Mouse (Mus musculus): Measurements from ENCODE around the gene Nlrx1. TPM values are rescaled to one million over a fixed set of nuclear protein-coding genes. Genes with fewer than 3 reads are reported as not detected.
A peak's percentile ranks its signal among the peaks of the same experiment; 100 is the strongest.

Nlrx1 gene
- polyA plus RNA-seq, 1 experiment from 2014 or later, result 4.4 TPM

- Histone ChIP-seq H3K4me3 (no peak overlapping the region), H3K4me2 (no peak overlapping the region), H3K4me1 (peaks cover 39% of the 10 kb centered on the region), H3K9me3 (replicated peaks) (no peaks in the 10 kb centered on the region), H3K36me3 (ENCODE audit: poor library complexity, severe bottlenecking) (no peaks in the 10 kb centered on the region), H3K9ac (0 out of 2 replicates have a peak overlapping the region, but pooled peaks have one; percentile 30), H3K27ac (no peak overlapping the region), H3K27me3 (peaks cover 5% of the 10 kb centered on the region; the same call in 1 of the 2 replicates)
- peak; percentile 76; the same call in 1 of the 2 replicates for ATAC-seq
- WGBS, result 53% methylated on average over 26 of the region's 26 CpGs
Observed at GRCm38 (mm10) chr9:44249181-44250146, 18.9 kb downstream of the Nlrx1 start.

DNA sequence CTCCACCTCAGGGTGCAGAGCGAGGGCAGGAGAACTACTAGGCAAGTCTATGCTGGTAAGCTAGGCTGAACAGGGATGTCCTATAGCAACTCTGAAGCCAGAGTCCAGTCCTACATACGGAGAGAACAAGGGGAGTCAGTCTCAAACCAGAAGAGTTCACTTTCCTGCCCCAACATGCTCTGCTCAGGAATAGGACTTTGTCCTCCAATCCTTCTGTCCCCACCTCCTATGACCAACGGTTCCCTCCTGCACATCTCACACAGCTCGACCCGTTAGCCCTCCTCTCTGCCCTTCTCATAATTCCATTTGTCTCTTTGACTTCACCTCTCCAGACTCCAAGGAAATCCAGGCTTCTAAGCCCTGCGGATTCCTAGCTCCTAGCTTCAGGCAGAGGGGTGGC lies 20.5 kb downstream of the Nlrx1 start:
- no peak overlapping the region for H3K9ac ChIP-seq
- 81% methylated on average over 6 of the region's 6 CpGs for WGBS
- H3K27me3 ChIP-seq, result peaks cover 5% of the 10 kb centered on the region; the same call in 1 of the 2 replicates
- no peaks in the 10 kb centered on the region for H3K9me3 ChIP-seq (replicated peaks)
- H3K4me3 ChIP-seq, result no peak overlapping the region
- no peaks in the 10 kb centered on the region for H3K36me3 ChIP-seq (ENCODE audit: poor library complexity, severe bottlenecking)
- H3K27ac ChIP-seq, result no peak overlapping the region
- peaks cover 23% of the 10 kb centered on the region for H3K4me1 ChIP-seq
- no peak overlapping the region for H3K4me2 ChIP-seq
- no peak for ATAC-seq

DNA sequence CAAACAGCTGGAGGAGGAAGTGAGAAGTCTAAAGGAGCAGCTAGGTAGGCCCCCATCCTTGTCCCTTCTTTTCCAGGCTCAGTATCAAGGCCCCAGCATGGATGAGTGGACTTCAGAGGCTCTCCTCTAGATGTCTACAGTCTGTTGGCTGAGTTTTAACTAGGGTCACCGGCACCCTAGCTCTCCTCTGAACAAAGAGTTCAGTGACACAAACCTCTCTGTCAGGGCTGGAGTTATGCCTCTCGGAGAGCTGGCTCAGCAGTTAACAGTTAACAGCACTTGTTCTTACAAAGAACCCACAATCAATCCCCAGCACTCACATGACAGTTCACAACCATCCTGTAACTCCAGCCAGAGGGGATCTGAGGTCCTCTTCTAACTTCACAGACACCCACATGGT lies 24.8 kb downstream of the Nlrx1 start:
- H3K9ac ChIP-seq, result no peak overlapping the region
- ATAC-seq, result no peak

GRCm38 (mm10) chr9:44241418-44241817 lies 27.0 kb downstream of the Nlrx1 start:
- Histone ChIP-seq H3K4me2 (no peak overlapping the region), H3K4me3 (no peak overlapping the region), H3K27me3 (no peaks in the 10 kb centered on the region), H3K36me3 (ENCODE audit: poor library complexity, severe bottlenecking) (no peaks in the 10 kb centered on the region), H3K9me3 (replicated peaks) (no peaks in the 10 kb centered on the region), H3K4me1 (no peaks in the 10 kb centered on the region), H3K9ac (no peak overlapping the region), H3K27ac (no peak overlapping the region)
- no peak for ATAC-seq
- 78% methylated on average over 9 of the region's 9 CpGs for WGBS

More for the DNA sequence above, 24.8 kb downstream of the Nlrx1 start:
- Histone ChIP-seq H3K4me2 (no peak overlapping the region), H3K27me3 (no peaks in the 10 kb centered on the region), H3K36me3 (ENCODE audit: poor library complexity, severe bottlenecking) (no peaks in the 10 kb centered on the region), H3K9me3 (replicated peaks) (no peaks in the 10 kb centered on the region), H3K4me1 (no peaks in the 10 kb centered on the region), H3K27ac (no peak overlapping the region), H3K4me3 (no peak overlapping the region)
- 61% methylated on average over 2 of the region's 2 CpGs for WGBS

- no peaks in the 10 kb centered on the region for H3K27me3 ChIP-seq
- H3K36me3 ChIP-seq (ENCODE audit: poor library complexity, severe bottlenecking), result no peaks in the 10 kb centered on the region
- ATAC-seq, result no peak
- H3K9me3 ChIP-seq (replicated peaks), result no peaks in the 10 kb centered on the region
- no peak overlapping the region for H3K27ac ChIP-seq
- H3K4me1 ChIP-seq, result no peaks in the 10 kb centered on the region
- H3K4me3 ChIP-seq, result no peak overlapping the region
- H3K4me2 ChIP-seq, result no peak overlapping the region
- WGBS, result 50% methylated on average over 5 of the region's 5 CpGs
- H3K9ac ChIP-seq, result no peak overlapping the region
Observed at GRCm38 (mm10) chr9:44240911-44241310, 27.5 kb downstream of the Nlrx1 start.

- Histone ChIP-seq H3K4me1 (no peaks in the 10 kb centered on the region), H3K4me2 (no peak within 1 kb of the TSS), H3K9ac (no peak within 1 kb of the TSS), H3K4me3 (no peak within 1 kb of the TSS), H3K27me3 (no peaks in the 10 kb centered on the region), H3K27ac (no peak within 1 kb of the TSS), H3K36me3 (ENCODE audit: poor library complexity, severe bottlenecking) (no peaks in the 10 kb centered on the region), H3K9me3 (replicated peaks) (no peaks in the 10 kb centered on the region)
- no peak for ATAC-seq
- 59% methylated on average over 2 of the region's 2 CpGs for WGBS
Observed at GRCm38 (mm10) chr9:44240399-44240798, 28.0 kb downstream of the Nlrx1 start, which contains the start of gene Ccdc153. Gene Ccdc153 (plus strand): TSS chr9:44240676.

- peaks cover 4% of the 10 kb centered on the region; the same call in 1 of the 2 replicates for H3K4me1 ChIP-seq
- no peak overlapping the region for H3K27ac ChIP-seq
- H3K36me3 ChIP-seq (ENCODE audit: poor library complexity, severe bottlenecking), result no peaks in the 10 kb centered on the region
- ATAC-seq, result no peak
- H3K4me3 ChIP-seq, result no peak overlapping the region
- no peaks in the 10 kb centered on the region for H3K9me3 ChIP-seq (replicated peaks)
- no peak overlapping the region for H3K9ac ChIP-seq
- 12% methylated on average over 5 of the region's 5 CpGs for WGBS
- no peak overlapping the region for H3K4me2 ChIP-seq
- no peaks in the 10 kb centered on the region for H3K27me3 ChIP-seq
Observed at GRCm38 (mm10) chr9:44239447-44239846, 29.0 kb downstream of the Nlrx1 start.

DNA sequence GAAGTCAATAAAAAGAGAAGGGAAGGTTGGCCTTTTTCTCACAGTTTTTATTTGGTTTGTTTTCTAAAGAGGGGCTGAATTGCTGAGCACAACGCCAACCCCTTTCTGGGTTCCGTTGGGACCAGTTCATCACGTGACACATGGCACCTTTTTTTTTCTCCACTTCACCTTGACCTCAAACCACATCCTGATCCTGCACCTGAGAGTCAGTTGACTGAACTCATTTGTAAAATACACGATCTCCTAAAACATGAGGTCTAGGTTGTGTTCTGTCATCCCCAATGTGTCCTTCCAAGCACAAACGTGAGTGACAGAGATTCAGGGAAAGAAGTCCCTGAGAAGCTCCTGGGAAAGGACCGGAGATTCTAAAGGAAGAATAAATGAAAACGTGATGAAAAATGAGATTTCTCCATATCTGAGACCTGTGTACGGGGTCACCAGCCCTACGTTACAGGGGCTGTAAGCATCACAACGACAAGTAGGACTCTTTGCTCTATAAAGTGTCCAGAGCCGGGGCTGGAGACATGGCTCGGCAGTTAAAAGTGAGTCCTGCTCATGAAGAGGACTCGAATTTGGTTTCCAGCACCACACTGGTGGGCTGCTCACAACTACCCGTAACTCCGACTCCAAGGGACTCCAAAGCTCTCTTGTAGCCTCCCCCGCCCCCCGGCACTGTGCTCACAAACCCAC lies 29.8 kb downstream of the Nlrx1 start:
- 84% methylated on average over 17 of the region's 17 CpGs for WGBS
- Histone ChIP-seq H3K4me2 (no peak overlapping the region), H3K27ac (no peak overlapping the region), H3K9me3 (replicated peaks) (no peaks in the 10 kb centered on the region), H3K4me1 (peaks cover 4% of the 10 kb centered on the region; the same call in 1 of the 2 replicates), H3K27me3 (no peaks in the 10 kb centered on the region), H3K9ac (no peak overlapping the region), H3K36me3 (ENCODE audit: poor library complexity, severe bottlenecking) (no peaks in the 10 kb centered on the region), H3K4me3 (no peak overlapping the region)
- ATAC-seq, result no peak

DNA sequence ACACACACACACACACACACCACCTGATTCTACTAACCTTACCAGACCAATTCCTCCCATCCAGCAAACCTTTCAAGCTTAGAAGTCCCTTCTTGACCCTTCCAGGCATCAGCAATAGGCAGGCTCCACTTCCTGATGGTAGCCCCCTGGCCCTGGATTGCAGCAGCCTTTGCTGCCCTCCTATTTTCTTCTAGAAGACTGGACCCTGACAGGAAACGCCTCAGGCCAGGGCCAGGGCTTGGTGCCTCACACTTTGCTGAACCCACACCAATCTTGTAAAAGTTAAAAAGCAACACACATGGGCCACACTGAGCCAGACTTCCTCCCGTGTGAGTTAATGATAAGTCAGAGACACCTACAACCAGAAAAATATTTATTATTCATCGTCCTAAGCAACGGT lies 31.3 kb downstream of the Nlrx1 start:
- Histone ChIP-seq H3K4me3 (no peak overlapping the region), H3K9me3 (replicated peaks) (no peaks in the 10 kb centered on the region), H3K36me3 (ENCODE audit: poor library complexity, severe bottlenecking) (no peaks in the 10 kb centered on the region), H3K27me3 (no peaks in the 10 kb centered on the region), H3K27ac (no peak overlapping the region), H3K4me2 (no peak overlapping the region), H3K4me1 (peaks cover 12% of the 10 kb centered on the region), H3K9ac (no peak overlapping the region)
- no peak for ATAC-seq
- 87% methylated on average over 4 of the region's 4 CpGs for WGBS

- H3K4me1 ChIP-seq, result peaks cover 17% of the 10 kb centered on the region
- H3K4me2 ChIP-seq, result no peak overlapping the region
- no peak for ATAC-seq
- H3K27me3 ChIP-seq, result no peaks in the 10 kb centered on the region
- no peak overlapping the region for H3K27ac ChIP-seq
- WGBS, result 70% methylated on average over 4 of the region's 4 CpGs
- no peak overlapping the region for H3K4me3 ChIP-seq
- no peaks in the 10 kb centered on the region for H3K36me3 ChIP-seq (ENCODE audit: poor library complexity, severe bottlenecking)
- no peaks in the 10 kb centered on the region for H3K9me3 ChIP-seq (replicated peaks)
- no peak overlapping the region for H3K9ac ChIP-seq
Observed at GRCm38 (mm10) chr9:44236601-44237000, 31.8 kb downstream of the Nlrx1 start.

GRCm38 (mm10) chr9:44234479-44235427 lies 33.6 kb downstream of the Nlrx1 start:
- Histone ChIP-seq H3K9ac (no peak overlapping the region), H3K4me2 (peak overlapping the region; percentile 84), H3K27ac (peak overlapping the region; percentile 93; the same call in 1 of the 2 replicates), H3K4me1 (peaks cover 28% of the 10 kb centered on the region), H3K27me3 (no peaks in the 10 kb centered on the region), H3K4me3 (peak overlapping the region; percentile 88), H3K9me3 (replicated peaks) (no peaks in the 10 kb centered on the region), H3K36me3 (ENCODE audit: poor library complexity, severe bottlenecking) (no peaks in the 10 kb centered on the region)
- 28% methylated on average over 19 of the region's 19 CpGs for WGBS
- peak; percentile 31; the same call in 1 of the 2 replicates for ATAC-seq

Measured in forebrain, embryonic 13.5 days (tissue).